9 mouse cellular contexts compared by ENCODE assay signal in the genomic region with DNA sequence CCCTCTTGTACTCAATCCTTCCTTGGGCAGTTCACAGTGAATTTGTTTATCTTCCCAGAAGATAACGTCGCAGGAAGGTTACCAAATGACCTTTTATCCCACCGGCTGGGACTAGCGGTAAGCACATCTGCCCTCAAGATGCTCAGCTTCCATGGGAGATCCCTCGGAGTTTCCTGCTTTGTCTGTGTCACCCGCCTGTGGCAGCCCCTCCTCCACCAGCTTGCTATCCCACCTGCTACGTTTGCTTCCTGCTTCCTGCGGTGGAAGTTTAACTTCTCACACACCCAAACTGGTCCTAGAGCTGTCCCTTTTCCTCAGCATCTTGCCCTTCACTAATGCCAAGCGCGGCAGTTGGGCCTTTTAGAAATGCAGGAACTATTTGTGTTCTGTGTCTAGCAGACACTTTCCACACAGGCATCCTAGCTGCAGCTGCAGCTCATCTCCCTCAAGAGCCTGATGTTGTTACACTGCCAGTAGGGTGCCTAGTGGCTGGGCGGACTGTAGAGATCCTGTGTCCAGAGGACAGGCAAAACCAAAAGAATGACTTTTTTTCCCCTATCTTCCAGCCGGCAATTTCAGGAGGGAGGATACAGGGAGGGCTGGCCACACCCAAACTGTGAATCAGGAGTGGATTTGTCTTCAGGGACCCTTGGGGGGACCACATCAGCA.
DNase-seq lines count a peak whose midpoint lies in the region; ATAC-seq and TF ChIP-seq lines count a peak whose summit lies in the region.
"Had no signal": no experiment of that assay in that cellular context is flagged by ENCODE, and none has a peak within 500 bp of the region (broad histone marks: within the 10 kb centered on the region; RNA-seq: fewer than 3 reads in every experiment).

No protein-coding gene starts in this region.

- peak overlapping the region; percentile 95 for H3K27ac ChIP-seq in ES-Bruce4 (ENCODE audit: insufficient read depth, low read length)
- H3K27ac ChIP-seq in limb, embryonic 14.5 days (replicated peaks; ENCODE audit: low read depth, low read length): peak overlapping the region; percentile 77
- H3K27ac ChIP-seq in liver, embryonic 11.5 days (ENCODE audit: low read depth, low read length): no peak overlapping the region
- H3K27ac ChIP-seq: macrophage had no signal

- no peak for TF ChIP-seq POLR2A in ES-Bruce4 (IDR thresholded peaks at IDR 0.05; ENCODE audit: insufficient read depth, low read length)
- no peak for TF ChIP-seq POLR2A in limb, embryonic 14.5 days (IDR thresholded peaks at IDR 0.05; ENCODE audit: borderline replicate concordance, extremely low read depth, insufficient read depth, insufficient read length)

- peak; percentile 51 for DNase-seq in embryo, embryonic 10 days (ENCODE audit: low spot score)
- DNase-seq in embryo, embryonic 10.5 days (ENCODE audit: low spot score): no peak
- peak; percentile 21 to 30 for DNase-seq in heart, postnatal 10 days
- no peak for DNase-seq in limb, embryonic 14.5 days (ENCODE audit: low spot score)
- no peak for DNase-seq in liver, embryonic 11.5 days (ENCODE audit: low spot score)
- no peak for DNase-seq in layer of hippocampus, postnatal 14 days (ENCODE audit: low spot score in 2 of 2)
- DNase-seq in T-cell, adult 2 months (ENCODE audit: low spot score): no peak

- H3K36me3 ChIP-seq in ES-Bruce4 (ENCODE audit: control insufficient read depth, insufficient read depth, low read length, poor library complexity, severe bottlenecking): no peaks in the 10 kb centered on the region
- H3K36me3 ChIP-seq in limb, embryonic 14.5 days (ENCODE audit: control insufficient read depth, insufficient read depth, low read length): no peaks in the 10 kb centered on the region
- H3K36me3 ChIP-seq in liver, embryonic 11.5 days (ENCODE audit: control insufficient read depth, insufficient read depth, low read length): no peaks in the 10 kb centered on the region

- H3K27me3 ChIP-seq in ES-Bruce4 (ENCODE audit: control insufficient read depth, insufficient read depth, low read length, poor library complexity, severe bottlenecking): no peaks in the 10 kb centered on the region
- no peaks in the 10 kb centered on the region for H3K27me3 ChIP-seq in limb, embryonic 14.5 days (ENCODE audit: control insufficient read depth, insufficient read depth, low read length)
- no peaks in the 10 kb centered on the region for H3K27me3 ChIP-seq in liver, embryonic 11.5 days (replicated peaks; ENCODE audit: control insufficient read depth, insufficient read depth, low read length)

- no peak for TF ChIP-seq CTCF in ES-Bruce4 (IDR thresholded peaks at IDR 0.05; ENCODE audit: low read depth, low read length)

- peaks cover 6% of the 10 kb centered on the region for H3K4me1 ChIP-seq in ES-Bruce4 (ENCODE audit: control insufficient read depth, insufficient read depth, low read length)
- H3K4me1 ChIP-seq in limb, embryonic 14.5 days (ENCODE audit: control insufficient read depth, insufficient read depth, low read length): peaks cover 23% of the 10 kb centered on the region
- 0 out of 2 replicates have a peak, but pooled peaks cover 3% of the 10 kb centered on the region for H3K4me1 ChIP-seq in liver, embryonic 11.5 days (replicated peaks; ENCODE audit: control insufficient read depth, insufficient read depth, low read length)

- peaks cover 17% of the 10 kb centered on the region for H3K9me3 ChIP-seq in ES-Bruce4 (replicated peaks; ENCODE audit: control insufficient read depth, insufficient read depth, low read length, poor library complexity, severe bottlenecking)
- H3K9me3 ChIP-seq in limb, embryonic 14.5 days (ENCODE audit: control insufficient read depth, low read length): no peaks in the 10 kb centered on the region
- H3K9me3 ChIP-seq in liver, embryonic 11.5 days (ENCODE audit: control insufficient read depth, low read length): no peaks in the 10 kb centered on the region

- H3K4me2 ChIP-seq in limb, embryonic 14.5 days (replicated peaks; ENCODE audit: low read depth, low read length, severe bottlenecking): no peak overlapping the region
- no peak overlapping the region for H3K4me2 ChIP-seq in liver, embryonic 11.5 days

- ATAC-seq in limb, embryonic 14.5 days (ENCODE audit: low FRiP score, low read depth): no peak
- no peak for ATAC-seq in liver, embryonic 11.5 days (replicated peaks; ENCODE audit: low FRiP score)

- TF ChIP-seq EP300 in ES-Bruce4 (IDR thresholded peaks at IDR 0.05; ENCODE audit: insufficient read depth, low read depth, low read length): peak; percentile 85

- intact Hi-C loops in heart, postnatal 10 days (cut with DNase I): loop anchor here (10.0 kb wide), 1 partner anchor 296 kb away; no protein-coding TSS in a partner anchor

- WGBS in limb, embryonic 14.5 days: 5% methylated on average over 12 of the region's 12 CpGs
- WGBS in liver, embryonic 11.5 days: 9% methylated on average over 12 of the region's 12 CpGs

- peak overlapping the region; percentile 35 for H3K9ac ChIP-seq in ES-Bruce4 (ENCODE audit: low read depth, poor library complexity, severe bottlenecking)
- no peak overlapping the region for H3K9ac ChIP-seq in limb, embryonic 14.5 days (ENCODE audit: low read depth, low read length, severe bottlenecking)
- no peak overlapping the region for H3K9ac ChIP-seq in liver, embryonic 11.5 days (ENCODE audit: low read depth, low read length)

- peak overlapping the region; percentile 48 for H3K4me3 ChIP-seq in ES-Bruce4 (ENCODE audit: low read depth, low read length)
- no peak overlapping the region for H3K4me3 ChIP-seq in limb, embryonic 14.5 days (replicated peaks; ENCODE audit: low read length)
- H3K4me3 ChIP-seq in liver, embryonic 11.5 days (ENCODE audit: low read depth, low read length): no peak overlapping the region

Comparison
In these comparisons a context has a peak if more than half of its experiments do, and no peak if none do; other contexts are left out.
1. DNase-seq: peak in embryo, embryonic 10 days (single experiment) and heart, postnatal 10 days (2 of 2); none in embryo, embryonic 10.5 days (single experiment), limb, embryonic 14.5 days (single experiment), liver, embryonic 11.5 days (single experiment), layer of hippocampus, postnatal 14 days (0 of 2) and T-cell, adult 2 months (single experiment).